Mouse (Mus musculus) liver (tissue): ENCODE data around the gene Rflna.

Experiments
- DNase-seq: peaks from one replicate; pipeline ENCODE4 v3.0.0-alpha.2; 2020; ENCODE audit warnings: mixed read lengths

Gene Rflna

GRCm38 (mm10) chr5:125011166-125011565 is 8.1 kb downstream of the Rflna start:
- DNase-seq, result no peak

DNA sequence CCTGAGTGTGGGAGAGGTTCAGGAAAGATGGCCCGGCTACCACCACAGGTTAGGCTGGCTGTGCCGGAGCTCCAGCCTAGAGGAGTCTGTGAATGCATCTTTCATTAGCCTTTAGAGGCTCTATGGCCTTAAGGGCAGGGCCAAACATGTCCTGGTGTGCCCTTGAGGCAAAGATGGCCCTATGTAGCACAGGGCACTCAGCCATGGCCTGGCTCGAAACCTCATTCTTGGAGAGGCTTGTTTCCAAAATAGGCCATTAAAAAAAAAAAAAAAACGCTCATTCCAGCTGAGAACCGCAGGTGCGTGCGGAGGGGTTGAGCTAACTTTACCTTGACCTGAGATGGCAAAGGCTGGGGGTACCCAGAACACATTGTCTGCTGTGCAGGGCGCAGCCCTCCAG is 8.6 kb downstream of the Rflna start:
- DNase-seq, result no peak

GRCm38 (mm10) chr5:125014497-125014896 is 11.5 kb downstream of the Rflna start:
- DNase-seq, result peak; percentile 64

GRCm38 (mm10) chr5:125015066-125015465 is 12.0 kb downstream of the Rflna start:
- no peak for DNase-seq

DNA sequence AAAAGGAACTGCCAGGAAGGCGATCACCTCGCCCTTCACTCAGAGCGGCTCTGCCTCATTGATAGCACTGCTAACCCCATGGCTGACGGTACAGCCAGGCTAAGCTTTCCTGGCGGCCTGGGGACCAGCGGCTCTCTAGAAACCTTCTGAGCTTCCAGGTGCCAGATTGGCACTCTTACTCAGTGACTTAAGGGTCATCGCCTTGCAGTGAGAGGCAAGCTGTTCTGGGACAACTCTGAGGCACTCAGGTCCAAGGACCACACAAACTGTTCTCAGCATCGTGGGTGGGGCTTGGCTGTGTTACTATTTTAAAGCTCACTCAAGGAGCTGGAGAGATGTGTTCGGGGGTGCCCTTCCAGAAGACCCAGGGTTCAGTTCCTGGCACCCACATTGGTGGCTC is 12.6 kb downstream of the Rflna start:
- DNase-seq, result no peak

GRCm38 (mm10) chr5:125016421-125017242 is 13.6 kb downstream of the Rflna start:
- DNase-seq, result no peak

DNA sequence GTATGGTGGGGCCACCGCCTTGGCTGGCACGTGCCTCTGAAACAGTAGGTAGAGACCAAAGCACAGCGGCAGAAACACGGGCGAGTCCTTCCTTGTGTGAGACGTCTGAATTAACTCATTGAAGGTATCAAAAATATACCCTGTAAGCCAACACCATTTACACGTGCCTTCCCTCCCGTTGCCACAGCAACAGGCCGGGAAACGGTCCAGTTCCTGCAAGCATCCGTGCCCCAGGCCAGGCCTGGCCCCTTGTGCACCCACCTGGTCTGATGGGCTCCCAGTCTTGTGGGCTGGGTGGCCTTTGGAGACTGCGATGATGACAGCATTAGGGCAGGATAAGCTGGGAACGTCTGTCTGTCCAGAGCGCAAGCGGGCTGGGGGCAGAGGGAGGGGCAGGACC is 14.3 kb downstream of the Rflna start:
- no peak for DNase-seq

DNA sequence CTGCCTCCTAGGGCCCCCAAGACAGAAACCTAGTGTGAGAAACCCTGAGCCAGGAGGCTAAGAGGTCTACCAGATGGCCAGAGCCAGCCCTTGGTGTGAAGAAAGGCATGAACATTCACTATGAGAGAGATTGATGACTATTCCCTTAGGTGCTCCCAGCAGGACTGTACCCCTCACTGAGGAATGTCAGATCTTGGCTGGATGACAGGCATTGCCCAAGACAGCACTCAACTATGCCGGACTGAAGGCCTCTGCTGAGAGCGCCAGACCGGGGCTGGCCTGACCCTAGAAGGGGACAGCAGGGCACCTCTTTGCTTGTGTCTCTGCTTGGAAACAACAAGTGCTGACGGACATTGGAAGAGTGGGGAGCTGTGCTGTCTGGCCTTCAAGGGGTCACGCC is 16.1 kb downstream of the Rflna start:
- DNase-seq, result no peak

- no peak for DNase-seq
Measured at GRCm38 (mm10) chr5:125021298-125021697, 18.3 kb downstream of the Rflna start.

GRCm38 (mm10) chr5:125024002-125024401 is 21.0 kb downstream of the Rflna start:
- DNase-seq, result no peak

DNA sequence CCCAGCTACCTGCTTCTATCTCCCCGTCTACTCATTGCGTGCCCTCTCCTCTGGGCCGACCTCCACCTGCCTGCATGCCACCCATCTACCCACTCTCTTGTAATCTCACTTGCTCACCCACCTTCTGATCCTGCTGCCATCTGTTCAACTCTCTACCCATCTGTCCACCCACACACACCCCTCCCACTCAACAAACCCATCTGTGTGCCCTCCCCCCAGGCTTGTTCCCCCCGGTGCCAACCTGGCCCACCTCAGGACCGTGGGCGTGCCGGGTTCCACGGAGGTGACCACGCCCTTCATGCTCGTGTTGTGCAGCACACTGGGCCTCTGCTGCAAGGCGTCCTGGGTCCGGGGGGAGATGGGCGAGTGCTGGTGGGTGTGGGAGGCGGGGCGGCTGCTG is 25.4 kb downstream of the Rflna start:
- DNase-seq, result no peak

DNA sequence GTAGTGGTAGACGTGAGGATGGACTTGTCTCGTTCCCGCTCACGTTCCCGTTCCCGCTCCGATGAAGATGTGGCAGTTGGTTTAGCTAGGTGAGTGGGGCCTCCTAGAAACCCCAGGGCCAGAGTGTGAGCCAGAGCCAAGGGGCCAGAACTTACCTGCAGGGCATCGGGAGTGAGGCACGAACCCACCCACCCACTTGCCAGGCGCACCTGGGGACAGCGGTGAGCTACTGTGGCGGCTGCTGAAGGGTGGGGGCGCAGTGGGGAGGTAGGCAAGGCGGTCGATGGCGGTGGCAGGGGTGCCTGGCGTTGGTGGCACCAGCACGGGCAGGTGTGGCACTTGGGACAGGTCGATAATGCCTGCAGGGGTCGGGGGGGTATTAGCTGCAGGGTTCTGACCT is 25.9 kb downstream of the Rflna start:
- DNase-seq, result no peak

DNA sequence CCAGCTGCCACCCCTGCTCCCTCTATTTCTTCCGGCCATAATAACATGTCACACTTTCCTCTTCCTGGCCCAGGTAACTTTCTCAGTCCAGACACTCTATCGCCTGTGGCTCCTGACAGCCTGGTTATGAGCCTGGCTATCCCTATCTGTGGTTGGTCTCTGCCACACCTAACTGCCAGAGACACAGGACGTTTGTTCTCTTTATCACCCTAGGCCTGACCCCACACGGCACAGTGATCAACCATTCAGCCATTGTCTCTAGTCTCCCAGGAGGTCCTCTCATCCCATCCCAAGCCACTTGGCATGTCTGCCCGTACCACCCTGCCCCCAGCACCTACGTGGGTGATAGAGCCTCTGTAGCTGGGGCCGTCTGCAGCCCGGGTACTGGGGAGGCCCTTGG is 33.5 kb downstream of the Rflna start:
- DNase-seq, result no peak

GRCm38 (mm10) chr5:125039377-125040027 is 36.5 kb downstream of the Rflna start:
- no peak for DNase-seq

- no peak for DNase-seq
Measured at GRCm38 (mm10) chr5:125040128-125040584, 37.1 kb downstream of the Rflna start.

DNA sequence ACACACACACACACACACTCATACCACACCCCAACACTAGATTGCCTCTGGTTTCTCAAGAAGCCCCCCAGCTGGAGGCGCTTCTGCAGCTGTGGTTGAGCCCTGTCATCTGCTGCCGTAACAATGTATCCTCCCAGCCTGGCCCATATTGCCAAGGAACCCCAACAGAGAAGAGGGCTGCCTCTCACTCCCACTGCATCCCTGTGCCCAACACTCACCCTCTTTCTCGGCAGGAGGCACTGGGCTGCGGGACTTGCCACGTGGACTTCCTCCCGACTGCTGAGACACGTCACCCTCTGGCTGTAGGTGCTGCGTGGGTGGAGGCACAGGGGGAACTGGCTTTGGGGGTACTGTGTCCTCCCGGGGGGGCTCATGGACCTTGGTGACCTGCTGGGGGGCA is 38.6 kb downstream of the Rflna start:
- no peak for DNase-seq

GRCm38 (mm10) chr5:125043448-125043847 is 40.4 kb downstream of the Rflna start:
- no peak for DNase-seq

- DNase-seq, result no peak
Measured at GRCm38 (mm10) chr5:125045202-125045601, 42.2 kb downstream of the Rflna start.

- no peak for DNase-seq
Measured at GRCm38 (mm10) chr5:125046436-125046835, 43.4 kb downstream of the Rflna start.

DNA sequence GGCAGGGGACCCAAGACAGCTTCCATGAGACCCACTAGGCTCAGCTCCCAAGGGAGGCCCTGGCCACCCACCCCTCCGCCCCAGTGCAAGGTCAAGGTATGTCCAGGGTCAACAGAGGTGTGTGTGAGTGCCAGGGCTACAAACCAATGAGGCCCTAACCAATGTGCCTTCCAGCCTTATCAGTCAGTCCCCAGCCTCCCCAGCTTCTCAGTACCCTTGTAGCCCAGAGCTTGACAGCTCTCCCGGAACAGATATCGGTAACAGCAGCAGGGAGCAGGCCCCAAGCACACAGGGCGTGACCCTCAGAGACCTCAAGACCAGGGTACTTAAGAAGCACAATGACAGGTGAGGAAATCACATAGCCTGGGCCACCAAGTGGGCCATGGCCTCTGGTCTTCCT is 46.5 kb downstream of the Rflna start:
- peak; percentile 85 for DNase-seq

- peak; percentile 24 for DNase-seq
Measured at GRCm38 (mm10) chr5:125052237-125052602, 49.2 kb downstream of the Rflna start.

DNA sequence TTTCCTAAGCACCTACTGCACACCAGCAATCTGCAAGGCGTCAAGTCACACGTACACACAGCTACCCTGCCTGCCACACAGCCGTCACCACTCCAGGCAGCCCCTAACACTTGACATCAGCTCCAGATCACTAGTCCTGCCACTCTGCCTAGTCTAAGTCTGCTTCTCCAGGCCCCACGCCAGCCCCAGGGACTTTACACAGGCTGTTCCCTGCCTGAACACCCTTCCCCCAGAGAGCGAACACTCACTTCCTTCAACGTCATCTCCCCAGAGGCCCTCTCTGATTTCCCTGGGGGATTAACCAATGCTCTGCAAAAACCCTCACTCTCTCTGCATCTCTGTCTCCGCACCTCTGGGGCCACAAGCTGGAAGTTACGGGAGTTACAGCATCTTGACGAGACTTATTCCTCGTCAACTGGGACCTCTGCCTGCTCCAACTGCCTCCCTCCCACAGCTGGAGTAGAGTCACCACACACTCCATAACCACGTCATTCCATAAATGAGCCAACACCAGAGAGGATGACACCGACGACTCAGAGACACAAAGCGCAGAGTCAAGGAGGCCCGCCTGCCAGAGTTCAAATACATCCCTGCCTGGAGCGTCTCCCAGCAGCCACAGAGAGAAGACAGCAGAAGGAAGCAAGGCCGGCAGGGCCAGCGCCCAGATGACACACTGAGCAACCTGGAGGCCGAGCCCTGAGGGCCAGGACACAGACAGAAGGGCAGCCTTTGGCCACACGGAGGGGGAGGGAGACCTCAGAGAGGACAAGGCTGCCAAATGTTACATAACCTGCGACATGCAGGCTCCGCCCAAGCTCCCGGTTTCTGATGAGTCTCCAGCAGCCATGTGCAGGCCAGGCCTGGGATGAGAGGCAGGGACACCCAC is 49.8 kb downstream of the Rflna start:
- DNase-seq, result peak; percentile 72

DNA sequence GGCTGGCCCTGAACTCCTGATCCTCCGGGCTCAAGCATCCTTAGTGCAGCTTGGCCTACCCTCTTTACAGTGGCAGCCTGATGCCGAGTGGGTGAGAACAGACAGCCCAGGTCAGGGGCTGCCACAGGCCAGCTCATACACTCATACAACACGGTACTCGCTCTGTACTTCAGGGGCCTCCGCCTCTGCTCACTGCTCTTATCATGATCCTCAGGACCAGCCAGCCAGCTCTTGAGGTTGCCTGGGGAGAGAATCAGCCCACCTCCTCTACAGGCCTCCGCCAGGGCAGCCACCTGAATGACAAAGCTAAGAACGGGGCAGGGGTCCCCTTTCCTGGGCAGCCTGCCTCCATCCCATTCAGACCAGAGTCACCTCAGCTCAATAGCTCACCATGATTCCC is 50.6 kb downstream of the Rflna start:
- DNase-seq, result peak; percentile 78
